Mouse (Mus musculus): ENCODE data around the gene Cabp2. TPM values are rescaled to one million over a fixed set of nuclear protein-coding genes. Genes with fewer than 3 reads are reported as not detected.
"Not testable (repeated sequence)": the region's sequence is repeated elsewhere in the genome, so short reads cannot be mapped to it uniquely, and the experiment has no call there.

Cabp2 gene
- polyA plus RNA-seq, 1 experiment from 2014 or later: not detected

GRCm38 (mm10) chr19:4068242-4068641 lies 13.1 kb upstream of the Cabp2 start:
- not testable (repeated sequence) for H3K36me3 ChIP-seq (ENCODE audit: control insufficient read depth, insufficient read depth, low read length); H3K4me2 ChIP-seq (replicated peaks; ENCODE audit: low read depth, low read length); H3K27ac ChIP-seq (ENCODE audit: low read length); H3K4me3 ChIP-seq (ENCODE audit: low read depth, low read length); H3K27me3 ChIP-seq (ENCODE audit: control insufficient read depth, insufficient read depth, low read length); ATAC-seq (ENCODE audit: insufficient number of reproducible peaks, insufficient read depth, low FRiP score, low read depth); H3K9ac ChIP-seq (replicated peaks; ENCODE audit: low read depth, low read length); H3K9me3 ChIP-seq (ENCODE audit: control insufficient read depth, low read depth, low read length); H3K4me1 ChIP-seq (ENCODE audit: control insufficient read depth, insufficient read depth, low read length)
- WGBS: 78% methylated on average over 2 of the region's 2 CpGs

- WGBS: 63% methylated on average over 15 of the region's 15 CpGs
- Histone ChIP-seq H3K9ac (replicated peaks; ENCODE audit: low read depth, low read length) (no peak overlapping the region), H3K4me1 (ENCODE audit: control insufficient read depth, insufficient read depth, low read length) (no peaks in the 10 kb centered on the region), H3K9me3 (ENCODE audit: control insufficient read depth, low read depth, low read length) (no peaks in the 10 kb centered on the region), H3K27me3 (ENCODE audit: control insufficient read depth, insufficient read depth, low read length) (no peaks in the 10 kb centered on the region), H3K4me2 (replicated peaks; ENCODE audit: low read depth, low read length) (no peak overlapping the region), H3K27ac (ENCODE audit: low read length) (no peak overlapping the region; the same call in 1 of the 2 replicates), H3K36me3 (ENCODE audit: control insufficient read depth, insufficient read depth, low read length) (no peaks in the 10 kb centered on the region), H3K4me3 (ENCODE audit: low read depth, low read length) (no peak overlapping the region)
- no peak for ATAC-seq (ENCODE audit: insufficient number of reproducible peaks, insufficient read depth, low FRiP score, low read depth)
Observed at GRCm38 (mm10) chr19:4068717-4069410, 12.5 kb upstream of the Cabp2 start.

- Histone ChIP-seq H3K9ac (replicated peaks; ENCODE audit: low read depth, low read length) (no peak overlapping the region), H3K9me3 (ENCODE audit: control insufficient read depth, low read depth, low read length) (no peaks in the 10 kb centered on the region), H3K36me3 (ENCODE audit: control insufficient read depth, insufficient read depth, low read length) (no peaks in the 10 kb centered on the region), H3K27me3 (ENCODE audit: control insufficient read depth, insufficient read depth, low read length) (no peaks in the 10 kb centered on the region), H3K4me3 (ENCODE audit: low read depth, low read length) (no peak overlapping the region), H3K4me1 (ENCODE audit: control insufficient read depth, insufficient read depth, low read length) (no peaks in the 10 kb centered on the region), H3K27ac (ENCODE audit: low read length) (no peak overlapping the region), H3K4me2 (replicated peaks; ENCODE audit: low read depth, low read length) (no peak overlapping the region)
- ATAC-seq (ENCODE audit: insufficient number of reproducible peaks, insufficient read depth, low FRiP score, low read depth): no peak
- 50% methylated on average over 15 of the region's 15 CpGs for WGBS
Observed at GRCm38 (mm10) chr19:4070311-4070710, 11.1 kb upstream of the Cabp2 start.

- Histone ChIP-seq H3K4me2 (replicated peaks; ENCODE audit: low read depth, low read length) (no peak overlapping the region), H3K4me3 (ENCODE audit: low read depth, low read length) (no peak overlapping the region), H3K9ac (replicated peaks; ENCODE audit: low read depth, low read length) (no peak overlapping the region), H3K27ac (ENCODE audit: low read length) (no peak overlapping the region), H3K27me3 (ENCODE audit: control insufficient read depth, insufficient read depth, low read length) (no peaks in the 10 kb centered on the region), H3K36me3 (ENCODE audit: control insufficient read depth, insufficient read depth, low read length) (no peaks in the 10 kb centered on the region), H3K4me1 (ENCODE audit: control insufficient read depth, insufficient read depth, low read length) (no peaks in the 10 kb centered on the region), H3K9me3 (ENCODE audit: control insufficient read depth, low read depth, low read length) (no peaks in the 10 kb centered on the region)
- WGBS: 68% methylated on average over 8 of the region's 8 CpGs
- no peak for ATAC-seq (ENCODE audit: insufficient number of reproducible peaks, insufficient read depth, low FRiP score, low read depth)
Observed at GRCm38 (mm10) chr19:4070756-4071155, 10.6 kb upstream of the Cabp2 start.

GRCm38 (mm10) chr19:4071406-4071805 lies 10.0 kb upstream of the Cabp2 start:
- Histone ChIP-seq H3K4me2 (replicated peaks; ENCODE audit: low read depth, low read length) (no peak overlapping the region), H3K27me3 (ENCODE audit: control insufficient read depth, insufficient read depth, low read length) (no peaks in the 10 kb centered on the region), H3K9ac (replicated peaks; ENCODE audit: low read depth, low read length) (no peak overlapping the region), H3K9me3 (ENCODE audit: control insufficient read depth, low read depth, low read length) (no peaks in the 10 kb centered on the region), H3K4me1 (ENCODE audit: control insufficient read depth, insufficient read depth, low read length) (no peaks in the 10 kb centered on the region), H3K27ac (ENCODE audit: low read length) (no peak overlapping the region), H3K36me3 (ENCODE audit: control insufficient read depth, insufficient read depth, low read length) (no peaks in the 10 kb centered on the region), H3K4me3 (ENCODE audit: low read depth, low read length) (no peak overlapping the region)
- no peak for ATAC-seq (ENCODE audit: insufficient number of reproducible peaks, insufficient read depth, low FRiP score, low read depth)
- WGBS: 85% methylated on average over 6 of the region's 6 CpGs

- Histone ChIP-seq H3K4me2 (replicated peaks; ENCODE audit: low read depth, low read length) (no peak overlapping the region), H3K9me3 (ENCODE audit: control insufficient read depth, low read depth, low read length) (no peaks in the 10 kb centered on the region), H3K4me1 (ENCODE audit: control insufficient read depth, insufficient read depth, low read length) (no peaks in the 10 kb centered on the region), H3K27ac (ENCODE audit: low read length) (no peak overlapping the region), H3K9ac (replicated peaks; ENCODE audit: low read depth, low read length) (no peak overlapping the region), H3K4me3 (ENCODE audit: low read depth, low read length) (no peak overlapping the region), H3K27me3 (ENCODE audit: control insufficient read depth, insufficient read depth, low read length) (no peaks in the 10 kb centered on the region), H3K36me3 (ENCODE audit: control insufficient read depth, insufficient read depth, low read length) (no peaks in the 10 kb centered on the region)
- ATAC-seq (ENCODE audit: insufficient number of reproducible peaks, insufficient read depth, low FRiP score, low read depth): no peak
- WGBS: 79% methylated on average over 6 of the region's 6 CpGs
Observed at GRCm38 (mm10) chr19:4072706-4073424, 8.5 kb upstream of the Cabp2 start.

GRCm38 (mm10) chr19:4075531-4075930 lies 5.8 kb upstream of the Cabp2 start:
- no peak for ATAC-seq (ENCODE audit: insufficient number of reproducible peaks, insufficient read depth, low FRiP score, low read depth)
- Histone ChIP-seq H3K36me3 (ENCODE audit: control insufficient read depth, insufficient read depth, low read length) (no peaks in the 10 kb centered on the region), H3K27me3 (ENCODE audit: control insufficient read depth, insufficient read depth, low read length) (no peaks in the 10 kb centered on the region), H3K9me3 (ENCODE audit: control insufficient read depth, low read depth, low read length) (no peaks in the 10 kb centered on the region), H3K9ac (replicated peaks; ENCODE audit: low read depth, low read length) (no peak overlapping the region), H3K27ac (ENCODE audit: low read length) (no peak overlapping the region), H3K4me1 (ENCODE audit: control insufficient read depth, insufficient read depth, low read length) (no peaks in the 10 kb centered on the region), H3K4me2 (replicated peaks; ENCODE audit: low read depth, low read length) (no peak overlapping the region), H3K4me3 (ENCODE audit: low read depth, low read length) (no peak overlapping the region)
- 95% methylated on average over 1 of the region's 1 CpGs for WGBS

GRCm38 (mm10) chr19:4079594-4079993 lies 1.8 kb upstream of the Cabp2 start:
- H3K27me3 ChIP-seq (ENCODE audit: control insufficient read depth, insufficient read depth, low read length): no peaks in the 10 kb centered on the region
- no peak overlapping the region for H3K4me2 ChIP-seq (replicated peaks; ENCODE audit: low read depth, low read length)
- H3K4me3 ChIP-seq (ENCODE audit: low read depth, low read length): no peak overlapping the region
- no peaks in the 10 kb centered on the region for H3K9me3 ChIP-seq (ENCODE audit: control insufficient read depth, low read depth, low read length)
- no peak for ATAC-seq (ENCODE audit: insufficient number of reproducible peaks, insufficient read depth, low FRiP score, low read depth)
- H3K4me1 ChIP-seq (ENCODE audit: control insufficient read depth, insufficient read depth, low read length): no peaks in the 10 kb centered on the region
- H3K27ac ChIP-seq (ENCODE audit: low read length): no peak overlapping the region
- no peaks in the 10 kb centered on the region for H3K36me3 ChIP-seq (ENCODE audit: control insufficient read depth, insufficient read depth, low read length)
- WGBS: 81% methylated on average over 1 of the region's 1 CpGs
- H3K9ac ChIP-seq (replicated peaks; ENCODE audit: low read depth, low read length): no peak overlapping the region

All from stomach, embryonic 14.5 days (tissue).